ENCODE assay signal across 12 mouse cellular contexts in genomic region chr6:52310366-52310765, GRCm38 (mm10). TPM values are rescaled to one million over a fixed set of nuclear protein-coding genes. Genes with fewer than 3 reads are reported as not detected.
DNase-seq lines count a peak whose midpoint lies in the region; ATAC-seq and TF ChIP-seq lines count a peak whose summit lies in the region.
"Had no signal": no experiment of that assay in that cellular context is flagged by ENCODE, and none has a peak within 500 bp of the region (broad histone marks: within the 10 kb centered on the region; RNA-seq: fewer than 3 reads in every experiment).

No protein-coding gene starts in this region.

- peak overlapping the region; percentile 19 for H3K4me2 ChIP-seq in lung, embryonic 15.5 days
- H3K4me2 ChIP-seq in neural tube, embryonic 14.5 days (ENCODE audit: low read depth, low read length) = no peak overlapping the region
- H3K4me2 ChIP-seq in forebrain, embryonic 12.5 days = no peak overlapping the region
- H3K4me2 ChIP-seq: liver, embryonic 13.5 days had no signal

- WGBS in lung, embryonic 15.5 days = 2% methylated on average over 24 of the region's 24 CpGs
- 4% methylated on average over 24 of the region's 24 CpGs for WGBS in lung, adult 2 months
- WGBS in hindbrain, embryonic 10.5 days = under 1% methylated on average over 24 of the region's 24 CpGs
- 2% methylated on average over 24 of the region's 24 CpGs for WGBS in neural tube, embryonic 14.5 days
- WGBS in forebrain, embryonic 12.5 days = under 1% methylated on average over 24 of the region's 24 CpGs

- TF ChIP-seq CTCF in lung, adult 2 months (IDR thresholded peaks at IDR 0.05; ENCODE audit: insufficient read depth, low read length) = no peak
- no peak for TF ChIP-seq CTCF in layer of hippocampus, adult 2 months (conservative IDR thresholded peaks at IDR 0.05)

- H3K36me3 ChIP-seq in lung, embryonic 15.5 days = no peaks in the 10 kb centered on the region
- H3K36me3 ChIP-seq in hindbrain, embryonic 10.5 days = no peaks in the 10 kb centered on the region
- H3K36me3 ChIP-seq in neural tube, embryonic 14.5 days (ENCODE audit: control insufficient read depth, insufficient read depth, low read length) = no peaks in the 10 kb centered on the region
- no peaks in the 10 kb centered on the region for H3K36me3 ChIP-seq in forebrain, embryonic 12.5 days (replicated peaks)
- H3K36me3 ChIP-seq: liver, embryonic 13.5 days had no signal

- ATAC-seq in lung, embryonic 15.5 days (ENCODE audit: borderline replicate concordance, extremely low read depth, low FRiP score, low TSS enrichment) = no peak
- ATAC-seq in neural tube, embryonic 14.5 days (ENCODE audit: low read depth) = no peak
- no peak for ATAC-seq in forebrain, embryonic 12.5 days (ENCODE audit: low FRiP score)

- H3K27me3 ChIP-seq in lung, embryonic 15.5 days = peaks cover 99% of the 10 kb centered on the region
- peaks cover 100% of the 10 kb centered on the region for H3K27me3 ChIP-seq in hindbrain, embryonic 10.5 days (ENCODE audit: insufficient read depth, poor library complexity, severe bottlenecking)
- peaks cover 62% of the 10 kb centered on the region for H3K27me3 ChIP-seq in neural tube, embryonic 14.5 days (ENCODE audit: control insufficient read depth, insufficient read depth, low read length)
- H3K27me3 ChIP-seq in forebrain, embryonic 12.5 days = peaks cover 99% of the 10 kb centered on the region

- no peak overlapping the region for H3K27ac ChIP-seq in lung, embryonic 15.5 days
- H3K27ac ChIP-seq in hindbrain, embryonic 10.5 days = no peak overlapping the region; the same call in 1 of the 2 replicates
- H3K27ac ChIP-seq in neural tube, embryonic 14.5 days (ENCODE audit: low read depth, low read length) = no peak overlapping the region
- H3K27ac ChIP-seq in layer of hippocampus, adult 2 months = no peak overlapping the region
- H3K27ac ChIP-seq in forebrain, embryonic 12.5 days = no peak overlapping the region
- H3K27ac ChIP-seq: liver, embryonic 13.5 days had no signal

- H3K4me3 ChIP-seq in lung, embryonic 15.5 days = no peak overlapping the region
- H3K4me3 ChIP-seq in lung, adult 2 months (replicated peaks; ENCODE audit: extremely low read depth, low read depth, low read length) = no peak overlapping the region
- peak overlapping the region; percentile 36 for H3K4me3 ChIP-seq in hindbrain, embryonic 10.5 days
- H3K4me3 ChIP-seq in neural tube, embryonic 14.5 days (ENCODE audit: low read depth, low read length) = peak overlapping the region; percentile 3; the same call in 1 of the 2 replicates
- H3K4me3 ChIP-seq in layer of hippocampus, adult 2 months = no peak overlapping the region
- no peak overlapping the region for H3K4me3 ChIP-seq in forebrain, embryonic 12.5 days (replicated peaks)
- H3K4me3 ChIP-seq: liver, embryonic 13.5 days had no signal

- H3K9me3 ChIP-seq in lung, embryonic 15.5 days = no peaks in the 10 kb centered on the region
- no peaks in the 10 kb centered on the region for H3K9me3 ChIP-seq in hindbrain, embryonic 10.5 days
- H3K9me3 ChIP-seq in neural tube, embryonic 14.5 days (ENCODE audit: control insufficient read depth, low read length) = no peaks in the 10 kb centered on the region
- H3K9me3 ChIP-seq in forebrain, embryonic 12.5 days = no peaks in the 10 kb centered on the region
- H3K9me3 ChIP-seq: liver, embryonic 13.5 days had no signal

- H3K4me1 ChIP-seq in lung, embryonic 15.5 days = peaks cover 18% of the 10 kb centered on the region
- peaks cover 6% of the 10 kb centered on the region; the same call in 1 of the 2 replicates for H3K4me1 ChIP-seq in lung, adult 2 months (ENCODE audit: control insufficient read depth, insufficient read depth, low read length)
- peaks cover 18% of the 10 kb centered on the region for H3K4me1 ChIP-seq in hindbrain, embryonic 10.5 days (replicated peaks)
- no peaks in the 10 kb centered on the region; the same call in 1 of the 2 replicates for H3K4me1 ChIP-seq in neural tube, embryonic 14.5 days (ENCODE audit: control insufficient read depth, insufficient read depth, low read length)
- peaks cover 13% of the 10 kb centered on the region for H3K4me1 ChIP-seq in forebrain, embryonic 12.5 days

- no peak for DNase-seq in lung, adult 2 months
- DNase-seq in hindbrain, embryonic 10.5 days (ENCODE audit: low spot score) = peak; percentile 49
- peak; percentile 79 for DNase-seq in kidney, adult 9 months
- no peak for DNase-seq in Muller cell, postnatal 12 days (ENCODE audit: inconsistent ontology term)
- DNase-seq in layer of hippocampus, adult 2 months (ENCODE audit: low spot score in 2 of 2) = no peak
- DNase-seq: liver, embryonic 13.5 days had no signal

- H3K9ac ChIP-seq in lung, embryonic 15.5 days = no peak overlapping the region
- H3K9ac ChIP-seq in neural tube, embryonic 14.5 days (replicated peaks; ENCODE audit: low read depth, low read length) = no peak overlapping the region
- H3K9ac ChIP-seq in forebrain, embryonic 12.5 days = no peak overlapping the region
- H3K9ac ChIP-seq: liver, embryonic 13.5 days had no signal

- no peak for TF ChIP-seq POLR2A in lung, adult 2 months (IDR thresholded peaks at IDR 0.05; ENCODE audit: borderline replicate concordance, extremely low read depth, low read depth, low read length)

RNA-seq across cellular contexts. Expression of gene Evx1, which starts 2.9 kb away (rescaled TPM):
- polyA plus RNA-seq in lung, embryonic 15.5 days (2015; fragmentation: Nextera tagmentation; extraction: Ambion mirVana) = 0.06 and 0.10 TPM in 2 replicates
- 0.05 TPM in 1 of 2 replicates, not detected in the other for polyA plus RNA-seq in lung, adult 2 months (2012; rRNA removed)
- polyA plus RNA-seq in hindbrain, embryonic 10.5 days (2016; fragmentation: Nextera tagmentation; extraction: Ambion mirVana) = 2.3 and 4.3 TPM in 2 replicates
- 0.70 and 0.71 TPM in 2 replicates for polyA plus RNA-seq in neural tube, embryonic 14.5 days (2014; fragmentation: Nextera tagmentation; extraction: Ambion mirVana)
- total RNA-seq in layer of hippocampus, adult 2 months (2021) = not detected
- not detected in 2 replicates for polyA plus RNA-seq in forebrain, embryonic 12.5 days (2016; fragmentation: Nextera tagmentation; extraction: Ambion mirVana)
- total RNA-seq: heart, postnatal 10 days; MEL; neutrophil, adult 5-6 weeks had no signal
- polyA plus RNA-seq: liver, embryonic 13.5 days had no signal

RNA-seq across cellular contexts. Expression of gene Hoxa13, which starts 49.7 kb away (rescaled TPM):
- not detected in 2 replicates for polyA plus RNA-seq in lung, embryonic 15.5 days (2015; fragmentation: Nextera tagmentation; extraction: Ambion mirVana)
- 0.22 TPM in 1 of 2 replicates, not detected in the other for polyA plus RNA-seq in lung, adult 2 months (2012; rRNA removed)
- not detected in 2 replicates for polyA plus RNA-seq in hindbrain, embryonic 10.5 days (2016; fragmentation: Nextera tagmentation; extraction: Ambion mirVana)
- not detected in 2 replicates for polyA plus RNA-seq in neural tube, embryonic 14.5 days (2014; fragmentation: Nextera tagmentation; extraction: Ambion mirVana)
- not detected for total RNA-seq in layer of hippocampus, adult 2 months (2021)
- polyA plus RNA-seq in forebrain, embryonic 12.5 days (2016; fragmentation: Nextera tagmentation; extraction: Ambion mirVana) = not detected in 2 replicates
- total RNA-seq: heart, postnatal 10 days; MEL; neutrophil, adult 5-6 weeks had no signal
- polyA plus RNA-seq: liver, embryonic 13.5 days had no signal

Comparison
In these comparisons a context has a peak if more than half of its experiments do, and no peak if none do; other contexts are left out.
1. H3K4me3 ChIP-seq: peak in hindbrain, embryonic 10.5 days (single experiment) and neural tube, embryonic 14.5 days (single experiment); none in lung, embryonic 15.5 days (single experiment), lung, adult 2 months (single experiment), layer of hippocampus, adult 2 months (single experiment) and forebrain, embryonic 12.5 days (single experiment).
2. DNase-seq: peak in hindbrain, embryonic 10.5 days (single experiment) and kidney, adult 9 months (single experiment); none in lung, adult 2 months (single experiment), Muller cell, postnatal 12 days (single experiment) and layer of hippocampus, adult 2 months (0 of 2).